ENCODE assay signal across 28 mouse cellular contexts in genomic region chrX:120599309-120599708, GRCm38 (mm10).
"Had no signal": no experiment of that assay in that cellular context is flagged by ENCODE, and none has a peak within 500 bp of the region (broad histone marks: within the 10 kb centered on the region; RNA-seq: fewer than 3 reads in every experiment).

No protein-coding gene starts in this region.

- H3K9me3 ChIP-seq: embryonic facial prominence, embryonic 10.5 days; embryonic facial prominence, embryonic 12.5 days; embryonic facial prominence, embryonic 13.5 days; embryonic facial prominence, embryonic 15.5 days; forebrain, embryonic 10.5 days; forebrain, embryonic 12.5 days; forebrain, embryonic 13.5 days; forebrain, embryonic 15.5 days; heart, embryonic 10.5 days had no signal

- H3K27ac ChIP-seq: embryonic facial prominence, embryonic 10.5 days; embryonic facial prominence, embryonic 12.5 days; embryonic facial prominence, embryonic 13.5 days; embryonic facial prominence, embryonic 15.5 days; forebrain, embryonic 10.5 days; forebrain, embryonic 12.5 days; forebrain, embryonic 13.5 days; forebrain, embryonic 15.5 days; gastrocnemius, adult 2 months; heart, adult 2 months; heart, embryonic 10.5 days had no signal

- H3K9ac ChIP-seq: embryonic facial prominence, embryonic 12.5 days; embryonic facial prominence, embryonic 13.5 days; embryonic facial prominence, embryonic 15.5 days; forebrain, embryonic 12.5 days; forebrain, embryonic 13.5 days; forebrain, embryonic 15.5 days; forebrain, postnatal 0 days had no signal

- DNase-seq: cerebellum, adult 8-10 months; cerebellum, adult 9-10 months; cerebellum, adult 9-11 months; cerebellum, postnatal 10 days; cerebellum, postnatal 14 days; cerebellum, postnatal 25 days; cerebellum, postnatal 36 days; forebrain, postnatal 0 days; gastrocnemius, adult 2 months; gastrocnemius, postnatal 10 days; gastrocnemius, postnatal 14 days; gastrocnemius, postnatal 25 days; gastrocnemius, postnatal 36 days; heart, adult 11 months; heart, adult 18-20 months; heart, adult 2 months had no signal

- H3K36me3 ChIP-seq: embryonic facial prominence, embryonic 10.5 days; embryonic facial prominence, embryonic 12.5 days; embryonic facial prominence, embryonic 13.5 days; embryonic facial prominence, embryonic 15.5 days; forebrain, embryonic 10.5 days; forebrain, embryonic 12.5 days; forebrain, embryonic 15.5 days; heart, embryonic 10.5 days had no signal

- H3K4me3 ChIP-seq: embryonic facial prominence, embryonic 10.5 days; embryonic facial prominence, embryonic 12.5 days; embryonic facial prominence, embryonic 13.5 days; embryonic facial prominence, embryonic 15.5 days; erythroblast, embryonic 14.5 days; forebrain, embryonic 10.5 days; forebrain, embryonic 12.5 days; forebrain, embryonic 13.5 days; forebrain, embryonic 15.5 days; gastrocnemius, adult 2 months; heart, adult 2 months; heart, embryonic 10.5 days had no signal

- H3K4me1 ChIP-seq: embryonic facial prominence, embryonic 10.5 days; embryonic facial prominence, embryonic 12.5 days; embryonic facial prominence, embryonic 13.5 days; embryonic facial prominence, embryonic 15.5 days; forebrain, embryonic 10.5 days; forebrain, embryonic 12.5 days; forebrain, embryonic 13.5 days; forebrain, embryonic 15.5 days; heart, embryonic 10.5 days had no signal

- ATAC-seq: forebrain, embryonic 13.5 days; forebrain, embryonic 14.5 days; forebrain, embryonic 15.5 days; forebrain, embryonic 16.5 days; forebrain, postnatal 0 days had no signal

- H3K27me3 ChIP-seq: embryonic facial prominence, embryonic 12.5 days; embryonic facial prominence, embryonic 13.5 days; embryonic facial prominence, embryonic 15.5 days; forebrain, embryonic 12.5 days; forebrain, embryonic 13.5 days; forebrain, embryonic 15.5 days had no signal
